Mouse (Mus musculus) kidney, adult 2 months (tissue): Measurements from ENCODE around the gene Vars. TPM values are rescaled to one million over a fixed set of nuclear protein-coding genes. Genes with fewer than 3 reads are reported as not detected.

Source experiments
- DNase-seq: peaks from one replicate; pipeline ENCODE4 v3.0.0; 2021
- H3K27ac ChIP-seq: fragments of 200-500 bp; 2 replicates; pipeline ENCODE4 v1.5.1; 2012; ENCODE audit warnings: low read depth, low read length, control low read depth, inconsistent platforms; ENCODE audit not compliant: insufficient read depth
- H3K27me3 ChIP-seq: fragments of 200-500 bp; replicated peaks from 2 replicates; pipeline ENCODE4 v1.6.1; 2012; ENCODE audit warnings: mild to moderate bottlenecking, moderate library complexity, low read length, inconsistent platforms; ENCODE audit not compliant: control insufficient read depth, insufficient read depth
- H3K36me3 ChIP-seq: fragments of 200-500 bp; 2 replicates; pipeline ENCODE4 v1.6.1; 2012; ENCODE audit warnings: mild to moderate bottlenecking, moderate library complexity, low read length, inconsistent platforms; ENCODE audit not compliant: control insufficient read depth, insufficient read depth
- H3K4me1 ChIP-seq: fragments of 200-500 bp; 2 replicates; pipeline ENCODE4 v1.6.1; 2011; ENCODE audit warnings: low read length; ENCODE audit not compliant: control insufficient read depth, insufficient read depth
- H3K4me3 ChIP-seq: fragments of 200-500 bp; 2 replicates; pipeline ENCODE4 v1.5.1; 2011; ENCODE audit warnings: mild to moderate bottlenecking, low read depth, low read length, control low read depth; ENCODE audit not compliant: insufficient read depth
- CTCF ChIP-seq: fragments of 200-500 bp; conservative IDR thresholded peaks from 2 replicates; pipeline ENCODE4 v1.5.1; 2011; ENCODE audit warnings: low read depth, mild to moderate bottlenecking, control low read depth, low read length, moderate library complexity, mixed read lengths; ENCODE audit not compliant: insufficient read depth, insufficient read length
- POLR2A ChIP-seq: fragments of 200-500 bp; IDR thresholded peaks from one replicate; pipeline ENCODE4 v1.6.1; 2011; ENCODE audit warnings: low read depth, low read length, control low read depth
- WGBS: fragments of 180-500 bp; shearing (Covaris S2); methylation state at CpG from one replicate; pipeline ENCODE4 v1.1.7; 2018; 5-methylcytosine and 5-hydroxymethylcytosine counted together
- polyA plus RNA-seq: library from polyadenylated mRNA; depleted of rRNA; stranded (reverse); fragments of >200 nt; gene quantifications from 2 replicates; pipeline ENCODE4 v1.2.3, GENCODE M21; 2012

Vars gene
- polyA plus RNA-seq, 1 experiment, result 52.5 TPM

GRCm38 (mm10) chr17:35020551-35020950, 19.8 kb downstream of the Vars start:
- no peaks in the 10 kb centered on the region for H3K27me3 ChIP-seq
- TF ChIP-seq POLR2A (no peak), CTCF (no peak)
- H3K4me3 ChIP-seq, result no peak overlapping the region
- DNase-seq, result no peak
- no peaks in the 10 kb centered on the region for H3K36me3 ChIP-seq
- no peaks in the 10 kb centered on the region for H3K4me1 ChIP-seq
- H3K27ac ChIP-seq, result no peak overlapping the region
- WGBS, result 91% methylated on average over 8 of the region's 8 CpGs

DNA sequence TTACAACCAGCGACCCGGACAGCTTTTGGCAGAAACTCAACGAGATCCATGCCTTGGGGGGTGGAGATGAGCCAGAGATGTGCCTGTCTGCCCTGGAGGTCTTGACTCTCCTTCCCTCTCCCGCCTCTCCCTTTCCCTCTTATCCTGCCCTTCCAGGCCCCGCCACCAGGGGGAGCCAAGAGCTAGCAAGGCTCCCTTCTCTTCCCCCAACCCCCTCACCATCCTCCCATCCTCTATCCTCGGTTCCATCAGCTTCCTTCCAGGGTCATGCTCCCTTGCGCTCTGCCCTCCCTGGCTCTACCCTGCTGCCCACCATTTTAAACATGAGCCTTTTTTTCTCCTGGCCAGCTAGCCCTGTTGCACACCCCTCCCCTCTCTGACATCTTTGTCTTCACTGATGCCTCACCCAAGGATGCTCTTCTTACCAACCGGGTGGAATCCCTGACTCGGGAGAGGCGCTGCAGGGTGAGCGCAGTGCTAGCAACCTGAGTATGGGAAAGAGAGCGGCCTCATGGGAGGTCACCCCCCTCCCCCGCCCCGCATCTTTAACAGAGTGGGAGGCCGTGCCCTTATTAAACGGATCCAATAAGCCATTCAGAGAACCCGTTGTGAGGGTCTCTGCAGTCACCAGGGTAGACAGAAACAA, 20.5 kb downstream of the Vars start:
- H3K4me1 ChIP-seq, result no peaks in the 10 kb centered on the region
- H3K4me3 ChIP-seq, result no peak overlapping the region
- no peaks in the 10 kb centered on the region for H3K27me3 ChIP-seq
- H3K36me3 ChIP-seq, result no peaks in the 10 kb centered on the region
- peak; percentile 87 for DNase-seq
- H3K27ac ChIP-seq, result peak overlapping the region; percentile 86; the same call in 1 of the 2 replicates
- 13% methylated on average over 17 of the region's 17 CpGs for WGBS
- TF ChIP-seq POLR2A, result no peak
- TF ChIP-seq CTCF, result peak; percentile 95

DNA sequence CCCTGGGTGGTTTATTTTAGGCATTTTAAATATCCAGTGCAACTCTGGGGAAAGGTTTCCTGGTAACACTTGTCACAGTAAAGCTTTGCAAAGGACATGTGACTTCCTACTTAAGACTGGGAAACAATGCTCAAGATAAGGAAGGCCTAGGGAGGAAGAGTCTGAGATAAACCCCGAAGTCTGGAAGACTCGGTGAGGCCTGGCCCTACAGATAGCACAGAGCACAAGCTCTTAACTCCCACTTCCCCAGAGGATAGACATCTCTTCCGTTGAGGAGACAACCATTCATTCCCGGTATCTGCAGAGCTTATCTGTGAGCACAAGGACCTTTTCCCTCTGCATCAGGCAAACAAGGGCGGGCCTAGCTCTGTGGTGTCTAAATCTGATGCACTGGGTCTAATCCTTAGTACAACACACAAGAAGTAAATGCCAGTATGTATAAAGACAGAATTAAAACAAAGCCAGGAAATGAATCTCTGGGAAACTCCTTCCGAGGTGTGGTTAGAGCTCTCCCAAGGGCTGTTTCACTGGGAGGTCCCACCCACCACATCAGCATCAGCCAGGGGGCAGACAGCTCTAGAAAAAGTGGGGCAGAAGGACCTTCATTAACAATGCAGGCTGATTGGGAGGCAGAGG, 21.2 kb downstream of the Vars start:
- peak overlapping the region; percentile 86 for H3K27ac ChIP-seq
- peak; percentile 44 for DNase-seq
- TF ChIP-seq POLR2A (no peak), CTCF (no peak)

DNA sequence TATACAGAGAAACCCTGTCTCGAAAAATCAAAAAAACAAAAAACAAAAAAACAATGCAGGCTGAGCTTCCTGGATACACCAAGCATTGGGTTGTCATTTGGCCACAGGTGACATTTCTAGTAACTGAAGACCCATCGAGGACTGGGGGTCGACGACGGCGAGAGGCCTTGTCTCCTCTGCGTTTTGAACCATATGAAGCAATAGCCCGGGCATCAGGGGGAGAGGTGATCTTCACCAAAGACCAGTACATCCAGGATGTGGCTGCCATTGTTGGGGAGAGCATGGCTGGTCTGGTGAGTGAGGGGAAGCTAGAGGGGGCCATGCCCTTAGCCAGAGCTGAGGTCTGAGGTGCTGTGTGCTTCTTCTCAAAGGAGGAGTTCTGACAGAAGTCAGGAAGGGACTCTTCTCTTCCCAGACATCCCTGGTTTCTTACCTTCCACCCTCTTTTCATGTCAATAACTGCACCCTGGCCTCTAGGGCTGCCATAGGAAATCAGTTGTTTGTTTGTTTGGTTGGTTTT, 21.8 kb downstream of the Vars start:
- 92% methylated on average over 8 of the region's 8 CpGs for WGBS
- Histone ChIP-seq H3K4me3 (no peak overlapping the region), H3K27me3 (no peaks in the 10 kb centered on the region), H3K27ac (peak overlapping the region; percentile 32; the same call in 1 of the 2 replicates), H3K4me1 (no peaks in the 10 kb centered on the region), H3K36me3 (no peaks in the 10 kb centered on the region)
- TF ChIP-seq CTCF, result no peak
- TF ChIP-seq POLR2A, result no peak
- no peak for DNase-seq

More for the DNA sequence above, 21.2 kb downstream of the Vars start:
- no peaks in the 10 kb centered on the region for H3K27me3 ChIP-seq
- no peaks in the 10 kb centered on the region for H3K36me3 ChIP-seq
- H3K4me3 ChIP-seq, result no peak overlapping the region
- WGBS, result 66% methylated on average over 6 of the region's 6 CpGs
- H3K4me1 ChIP-seq, result no peaks in the 10 kb centered on the region

DNA sequence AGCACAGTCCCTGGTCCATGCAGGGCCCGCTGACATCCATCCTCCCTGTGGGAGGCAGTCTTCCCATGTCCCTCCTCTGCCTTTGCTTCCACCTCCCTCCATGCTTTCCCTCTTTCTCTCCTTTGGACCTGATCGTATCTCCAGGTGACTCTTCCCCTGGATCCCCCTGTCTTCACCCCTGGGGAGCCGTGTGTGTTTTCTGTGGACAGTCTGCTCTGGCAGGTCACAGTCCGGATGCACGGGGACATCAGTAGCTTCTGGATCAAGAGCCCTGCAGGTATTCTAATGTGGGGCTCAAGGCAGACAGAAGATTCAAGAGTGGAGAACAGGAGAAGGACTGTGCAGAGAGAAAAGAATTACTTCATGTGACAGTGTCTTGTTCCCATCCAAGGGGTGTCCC, 22.4 kb downstream of the Vars start:
- Histone ChIP-seq H3K4me1 (no peaks in the 10 kb centered on the region), H3K27me3 (no peaks in the 10 kb centered on the region), H3K27ac (no peak overlapping the region), H3K4me3 (no peak overlapping the region), H3K36me3 (no peaks in the 10 kb centered on the region)
- no peak for DNase-seq
- WGBS, result 86% methylated on average over 5 of the region's 5 CpGs
- no peak for TF ChIP-seq POLR2A
- no peak for TF ChIP-seq CTCF

DNA sequence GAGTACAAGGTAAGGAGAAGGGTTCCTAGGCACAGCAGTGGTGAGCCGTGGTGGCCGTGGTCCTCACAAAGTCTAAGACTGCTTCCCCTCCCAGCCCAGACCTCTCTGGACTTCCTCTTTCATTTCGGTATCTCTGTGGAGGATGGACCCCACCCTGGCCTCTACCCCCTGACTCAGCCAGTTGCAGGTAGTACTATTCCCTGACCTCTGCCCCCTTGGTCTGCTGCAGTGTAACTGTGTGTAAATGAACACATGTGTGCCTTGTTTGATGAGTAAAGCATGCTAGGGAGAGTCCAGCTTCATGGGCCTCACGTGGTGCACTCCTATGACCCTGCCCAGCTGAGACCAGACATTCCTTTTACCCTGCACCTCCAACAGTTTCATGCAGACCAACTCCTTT, 23.0 kb downstream of the Vars start:
- no peaks in the 10 kb centered on the region for H3K36me3 ChIP-seq
- whole genome bisulfite sequencing, result 64% methylated on average over 4 of the region's 4 CpGs
- H3K4me3 ChIP-seq, result no peak overlapping the region
- no peak for TF ChIP-seq CTCF
- no peak for TF ChIP-seq POLR2A
- H3K27ac ChIP-seq, result no peak overlapping the region
- no peaks in the 10 kb centered on the region for H3K4me1 ChIP-seq
- no peak for DNase-seq
- H3K27me3 ChIP-seq, result no peaks in the 10 kb centered on the region

GRCm38 (mm10) chr17:35024261-35024660, 23.5 kb downstream of the Vars start:
- Histone ChIP-seq H3K27me3 (no peaks in the 10 kb centered on the region), H3K36me3 (no peaks in the 10 kb centered on the region), H3K4me3 (no peak overlapping the region), H3K4me1 (no peaks in the 10 kb centered on the region), H3K27ac (no peak overlapping the region)
- no peak for TF ChIP-seq CTCF
- no peak for TF ChIP-seq POLR2A
- WGBS, result 72% methylated on average over 13 of the region's 13 CpGs
- DNase-seq, result no peak
